Mouse (Mus musculus) CH12.LX (cell line): Measurements from ENCODE around the gene Adipor1. TPM values are rescaled to one million over a fixed set of nuclear protein-coding genes. Genes with fewer than 3 reads are reported as not detected.
"Not testable (repeated sequence)": the region's sequence is repeated elsewhere in the genome, so short reads cannot be mapped to it uniquely, and the experiment has no call there.

Experiments
- DNase-seq: peaks from one replicate; pipeline ENCODE4 v3.0.0-alpha.2; 2013; ENCODE audit errors: extremely low read depth
- H3K27ac ChIP-seq: 2 replicates; pipeline ENCODE4 v1.5.1; 2012; ENCODE audit warnings: low read depth, mild to moderate bottlenecking, control low read depth, moderate library complexity; ENCODE audit not compliant: insufficient read depth
- H3K27me3 ChIP-seq: replicated peaks from 2 replicates; pipeline ENCODE3; 2012; ENCODE audit warnings: inconsistent platforms
- H3K36me3 ChIP-seq, 2 experiments: replicated peaks in 1 of 2; 2 replicates each; pipeline versions ENCODE3 to v1.6.1; 2012; ENCODE audit warnings: inconsistent platforms in 1 of 2, low read length in 1 of 2, mild to moderate bottlenecking in 1 of 2, mixed read lengths in 1 of 2, moderate library complexity in 1 of 2; ENCODE audit not compliant: control insufficient read depth in 1 of 2, insufficient read depth in 1 of 2
- H3K4me1 ChIP-seq, 2 experiments: 2 replicates each; pipeline ENCODE4 v1.6.1; 2012; ENCODE audit warnings: inconsistent platforms in 1 of 2, moderate library complexity in 1 of 2; ENCODE audit not compliant: insufficient read depth in 2 of 2, control insufficient read depth in 1 of 2
- H3K4me2 ChIP-seq: 2 replicates; pipeline ENCODE4 v1.6.1; 2012; ENCODE audit warnings: low read depth, mild to moderate bottlenecking, control low read depth; ENCODE audit not compliant: poor library complexity, insufficient read depth, severe bottlenecking
- H3K4me3 ChIP-seq, 3 experiments: fragments of 150-350 bp in 1 of 3; sonication (generic) in 1 of 3; replicated peaks in 1 of 3; 2 replicates each; pipeline versions ENCODE3 to v1.5.1; 2011 to 2012; ENCODE audit warnings: low read depth in 2 of 3, low read length in 2 of 3, mild to moderate bottlenecking in 2 of 3, moderate library complexity in 2 of 3, control low read depth in 1 of 3, improper control_type of control experiment in 1 of 3, inconsistent platforms in 1 of 3, mixed read lengths in 1 of 3; ENCODE audit not compliant: poor library complexity in 1 of 3
- H3K79me2 ChIP-seq: replicated peaks from 2 replicates; pipeline ENCODE4 v1.6.1; 2012; ENCODE audit warnings: mild to moderate bottlenecking, moderate library complexity; ENCODE audit not compliant: control insufficient read depth, poor library complexity, insufficient read depth, severe bottlenecking; ENCODE audit errors: extremely low read depth
- H3K9ac ChIP-seq: 2 replicates; pipeline ENCODE4 v1.6.1; 2012; ENCODE audit warnings: low read depth, mild to moderate bottlenecking, control low read depth, moderate library complexity; ENCODE audit not compliant: insufficient read depth
- H3K9me3 ChIP-seq: replicated peaks from 2 replicates; pipeline ENCODE3; 2012; ENCODE audit warnings: low read length, inconsistent platforms, mixed read lengths
- E2F4 ChIP-seq: IDR thresholded peaks from 2 replicates; pipeline ENCODE4 v1.6.1; 2011; ENCODE audit warnings: low read depth, low read length, improper control_type of control experiment; ENCODE audit not compliant: insufficient replicate concordance
- ELF1 ChIP-seq: IDR thresholded peaks from 2 replicates; pipeline ENCODE4 v1.6.1; 2014; ENCODE audit warnings: low read depth, mild to moderate bottlenecking, inconsistent platforms, low read length, improper control_type of control experiment
- ETS1 ChIP-seq: conservative IDR thresholded peaks from 2 replicates; pipeline ENCODE4 v1.6.1; 2012; ENCODE audit warnings: low read depth, mild to moderate bottlenecking, inconsistent platforms, low read length, improper control_type of control experiment, moderate library complexity
- GABPA ChIP-seq: IDR thresholded peaks from 2 replicates; pipeline ENCODE4 v1.6.1; 2012; ENCODE audit warnings: low read depth, low read length, improper control_type of control experiment, inconsistent platforms; ENCODE audit not compliant: insufficient replicate concordance
- HCFC1 ChIP-seq: IDR thresholded peaks from 2 replicates; pipeline ENCODE4 v1.6.1; 2012; ENCODE audit warnings: low read depth, mild to moderate bottlenecking, inconsistent platforms, low read length, improper control_type of control experiment
- MEF2A ChIP-seq: IDR thresholded peaks from 2 replicates; pipeline ENCODE4 v1.6.1; 2014; ENCODE audit warnings: low read depth, mild to moderate bottlenecking, inconsistent platforms, low read length, improper control_type of control experiment, borderline replicate concordance
- MXI1 ChIP-seq: IDR thresholded peaks from 2 replicates; pipeline ENCODE4 v1.6.1; 2011; ENCODE audit warnings: mild to moderate bottlenecking, low read depth, low read length, improper control_type of control experiment
- MYC ChIP-seq: IDR thresholded peaks from 2 replicates; pipeline ENCODE4 v1.6.1; 2011; ENCODE audit warnings: low read depth, mild to moderate bottlenecking, improper control_type of control experiment, low read length
- NELFE ChIP-seq: IDR thresholded peaks from 2 replicates; pipeline ENCODE4 v1.6.1; 2011; ENCODE audit warnings: low read depth, low read length, improper control_type of control experiment
- NRF1 ChIP-seq: IDR thresholded peaks from 2 replicates; pipeline ENCODE4 v1.6.1; 2014; ENCODE audit warnings: low read depth, mild to moderate bottlenecking, inconsistent platforms, low read length, improper control_type of control experiment, moderate library complexity
- POLR2AphosphoS2 ChIP-seq: IDR thresholded peaks from 2 replicates; pipeline ENCODE4 v1.6.1; 2011; ENCODE audit warnings: low read depth, low read length, improper control_type of control experiment
- RAD21 ChIP-seq: IDR thresholded peaks from 2 replicates; pipeline ENCODE4 v1.6.1; 2011; ENCODE audit warnings: low read depth, mild to moderate bottlenecking, low read length, improper control_type of control experiment, moderate library complexity
- RCOR1 ChIP-seq: conservative IDR thresholded peaks from 2 replicates; pipeline ENCODE4 v1.6.1; 2012; ENCODE audit warnings: low read depth, mild to moderate bottlenecking, inconsistent platforms, low read length, improper control_type of control experiment
- SIN3A ChIP-seq: IDR thresholded peaks from 2 replicates; pipeline ENCODE4 v1.6.1; 2012; ENCODE audit warnings: low read length, improper control_type of control experiment, inconsistent platforms
- TCF12 ChIP-seq: IDR thresholded peaks from 2 replicates; pipeline ENCODE4 v1.6.1; 2014; ENCODE audit warnings: low read depth, mild to moderate bottlenecking, inconsistent platforms, low read length, improper control_type of control experiment
- USF1 ChIP-seq: IDR thresholded peaks from 2 replicates; pipeline ENCODE4 v1.6.1; 2014; ENCODE audit warnings: low read depth, mild to moderate bottlenecking, inconsistent platforms, low read length, improper control_type of control experiment
- USF2 ChIP-seq: conservative IDR thresholded peaks from 2 replicates; pipeline ENCODE4 v1.6.1; 2011; ENCODE audit warnings: low read depth, low read length, improper control_type of control experiment
- ZC3H11A ChIP-seq: IDR thresholded peaks from 2 replicates; pipeline ENCODE4 v1.6.1; 2012; ENCODE audit warnings: low read depth, mild to moderate bottlenecking, inconsistent platforms, low read length, improper control_type of control experiment
- ZKSCAN1 ChIP-seq: IDR thresholded peaks from 2 replicates; pipeline ENCODE4 v1.6.1; 2012; ENCODE audit warnings: low read depth, inconsistent platforms, low read length, improper control_type of control experiment, borderline replicate concordance
- ZNF384 ChIP-seq: IDR thresholded peaks from 2 replicates; pipeline ENCODE4 v1.6.1; 2012; ENCODE audit warnings: low read depth, low read length, improper control_type of control experiment, inconsistent platforms
- dilution Hi-C: fragments of 300-500 bp; cut with MboI; formaldehyde crosslinking; loops from 2 replicates; pipeline ENCODE4 v1.14.3; 2020; ENCODE audit warnings: low sequenced_read_pairs; ENCODE audit not compliant: extremely low pct_unique_long_range_greater_than_20kb, extremely low pct_ligation_motif_present
- in situ Hi-C: fragments of 300-500 bp; cut with MboI; formaldehyde crosslinking; loops from 3 replicates; pipeline ENCODE4 v1.14.3; 2019; ENCODE audit warnings: low sequenced_read_pairs, low pct_ligation_motif_present, low pct_unique_long_range_greater_than_20kb, mixed read lengths
- polyA plus RNA-seq: library from polyadenylated mRNA; unstranded; fragments of >175 nt; gene quantifications from 2 replicates; pipeline ENCODE4 v1.2.1, GENCODE M21; 2012; ENCODE audit warnings: low read depth; ENCODE audit not compliant: insufficient read length
- total RNA-seq, 2 experiments: library from RNA; depleted of rRNA; stranded (reverse); fragments of 300-350 nt in 1 of 2; fragments of >200 nt in 1 of 2; gene quantifications; 2 replicates each; pipeline ENCODE4 v1.2.3; 2012 to 2014

Gene Adipor1
- total and polyA plus RNA-seq, 3 experiments: 64.1 to 94.0 (median 70.8) TPM

DNA sequence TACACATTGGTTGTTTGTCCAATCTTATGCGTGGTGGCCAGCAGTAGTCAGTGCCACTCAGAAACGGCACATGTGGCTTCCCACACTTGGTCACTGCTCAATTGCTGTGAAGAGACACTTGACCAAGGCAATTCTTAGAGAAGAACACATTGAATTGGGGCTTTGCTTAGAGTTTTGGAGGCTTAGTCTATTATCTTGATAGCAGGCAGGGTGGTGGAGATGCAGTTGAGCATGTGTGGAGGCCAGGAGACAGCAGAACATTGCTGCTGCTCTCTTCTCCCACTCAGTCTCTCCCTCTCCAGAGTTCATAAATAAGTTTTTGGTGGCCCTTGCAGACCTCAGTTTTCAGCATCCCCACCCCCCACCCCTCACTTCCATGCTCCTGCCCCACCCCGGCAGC is 27.2 kb downstream of the Adipor1 start:
- no peaks in the 10 kb centered on the region for H3K27me3 ChIP-seq
- no peaks in the 10 kb centered on the region for H3K9me3 ChIP-seq
- no peak for DNase-seq
- in situ Hi-C loops: no loop called here
- peaks cover 0 to 7% of the 10 kb centered on the region in 2 experiments; a peak in 1 of 4 replicates for H3K4me1 ChIP-seq
- TF ChIP-seq E2F4 (no peak), USF1 (no peak), TCF12 (no peak), RCOR1 (no peak), ZNF384 (no peak), MEF2A (no peak), ETS1 (no peak), ELF1 (no peak), ZC3H11A (no peak), RAD21 (no peak), POLR2AphosphoS2 (no peak), NELFE (no peak), MYC (no peak), USF2 (no peak)
- H3K4me3 ChIP-seq: no peak overlapping the region
- H3K9ac ChIP-seq: no peak overlapping the region
- H3K79me2 ChIP-seq: no peaks in the 10 kb centered on the region
- H3K36me3 ChIP-seq: peaks cover 0 to 28% of the 10 kb centered on the region in 2 experiments
- H3K4me2 ChIP-seq: no peak overlapping the region
- no peak overlapping the region for H3K27ac ChIP-seq
- dilution Hi-C loops: no loop called here

GRCm38 (mm10) chr1:134443288-134443687 is 28.1 kb downstream of the Adipor1 start:
- dilution Hi-C loops, H3K79me2 ChIP-seq, H3K4me1 ChIP-seq, H3K27me3 ChIP-seq, H3K4me3 ChIP-seq, DNase-seq, H3K9me3 ChIP-seq, H3K27ac ChIP-seq, in situ Hi-C loops, H3K4me2 ChIP-seq, H3K9ac ChIP-seq: not testable (repeated sequence)
- H3K36me3 ChIP-seq: peaks cover 0 to 27% of the 10 kb centered on the region in 2 experiments

- Histone ChIP-seq H3K79me2 (no peaks in the 10 kb centered on the region), H3K9ac (no peak overlapping the region), H3K4me1 (no peaks in the 10 kb centered on the region), H3K27me3 (no peaks in the 10 kb centered on the region), H3K4me3 (no peak overlapping the region), H3K9me3 (no peaks in the 10 kb centered on the region), H3K36me3 (peaks cover 0 to 28% of the 10 kb centered on the region in 2 experiments), H3K27ac (no peak overlapping the region), H3K4me2 (no peak overlapping the region)
- TF ChIP-seq NELFE: no peak
- TF ChIP-seq HCFC1: no peak
- no peak for TF ChIP-seq ZKSCAN1
- TF ChIP-seq MXI1: no peak
- TF ChIP-seq MEF2A: no peak
- no peak for TF ChIP-seq USF1
- no peak for TF ChIP-seq ZNF384
- TF ChIP-seq ETS1: no peak
- no peak for TF ChIP-seq USF2
- TF ChIP-seq GABPA: no peak
- no peak for TF ChIP-seq NRF1
- TF ChIP-seq SIN3A: no peak
- TF ChIP-seq MYC: no peak
- DNase-seq: no peak
- in situ Hi-C loops: no loop called here
- dilution Hi-C loops: no loop called here
Measured at GRCm38 (mm10) chr1:134445418-134445817, 30.2 kb downstream of the Adipor1 start.
